Mouse (Mus musculus) macrophage (primary cell): Measurements from ENCODE around the gene Rasa4. TPM values are rescaled to one million over a fixed set of nuclear protein-coding genes. Genes with fewer than 3 reads are reported as not detected.
A peak's percentile ranks its signal among the peaks of the same experiment; 100 is the strongest.
"Not testable (repeated sequence)": the region's sequence is repeated elsewhere in the genome, so short reads cannot be mapped to it uniquely, and the experiment has no call there.

Experiments
- H3K27ac ChIP-seq: fragments of 350-480 bp; formaldehyde crosslinking; 2 replicates; pipeline ENCODE4 v1.9.0; 2021
- H3K36me3 ChIP-seq: fragments of 350-480 bp; formaldehyde crosslinking; 2 replicates; pipeline ENCODE4 v1.9.0; 2021; ENCODE audit errors: inconsistent target
- H3K4me3 ChIP-seq: fragments of 350-480 bp; formaldehyde crosslinking; 2 replicates; pipeline ENCODE4 v1.9.0; 2021; ENCODE audit errors: inconsistent target
- H3K79me2 ChIP-seq: fragments of 350-480 bp; formaldehyde crosslinking; 2 replicates; pipeline ENCODE4 v1.9.0; 2021; ENCODE audit errors: inconsistent target
- WGBS: methylation state at CpG from one replicate; pipeline ENCODE4 v1.1.7; 2026; ENCODE audit warnings: inconsistent platforms; ENCODE audit not compliant: missing documents; 5-methylcytosine and 5-hydroxymethylcytosine counted together
- polyA plus RNA-seq: library from polyadenylated mRNA; stranded (reverse); fragments of 250-400 nt; gene quantifications from 3 replicates; pipeline ENCODE4 v1.2.4, GENCODE M21; 2018; ENCODE audit warnings: inconsistent platforms

Rasa4 gene
- polyA plus RNA-seq, 1 experiment from 2014 or later: 61.5 TPM

DNA sequence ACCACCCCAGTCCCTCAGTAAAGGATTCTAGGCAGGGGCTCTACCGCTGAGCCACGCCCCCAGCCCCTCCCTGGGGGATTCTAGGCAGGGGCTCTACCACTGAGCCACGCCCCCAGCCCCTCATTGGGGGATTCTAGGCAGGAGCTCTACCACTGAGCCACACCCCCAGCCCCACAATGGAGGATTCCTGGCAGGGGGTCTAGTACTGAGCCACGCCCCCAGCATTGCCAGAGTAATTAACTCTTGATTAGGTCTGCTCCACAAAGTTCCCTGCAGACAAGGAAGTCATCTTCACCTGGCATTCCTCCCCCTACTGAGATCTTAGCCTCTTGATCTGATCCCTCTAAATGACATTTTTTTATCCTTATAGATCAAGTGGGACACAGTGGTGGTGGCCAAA lies 29.8 kb downstream of the Rasa4 start:
- not testable (repeated sequence) for H3K27ac ChIP-seq, H3K4me3 ChIP-seq
- 63% methylated on average over 2 of the region's 4 CpGs for WGBS
- Histone ChIP-seq H3K36me3 (peaks cover 29% of the 10 kb centered on the region), H3K79me2 (peaks cover 19% of the 10 kb centered on the region)

DNA sequence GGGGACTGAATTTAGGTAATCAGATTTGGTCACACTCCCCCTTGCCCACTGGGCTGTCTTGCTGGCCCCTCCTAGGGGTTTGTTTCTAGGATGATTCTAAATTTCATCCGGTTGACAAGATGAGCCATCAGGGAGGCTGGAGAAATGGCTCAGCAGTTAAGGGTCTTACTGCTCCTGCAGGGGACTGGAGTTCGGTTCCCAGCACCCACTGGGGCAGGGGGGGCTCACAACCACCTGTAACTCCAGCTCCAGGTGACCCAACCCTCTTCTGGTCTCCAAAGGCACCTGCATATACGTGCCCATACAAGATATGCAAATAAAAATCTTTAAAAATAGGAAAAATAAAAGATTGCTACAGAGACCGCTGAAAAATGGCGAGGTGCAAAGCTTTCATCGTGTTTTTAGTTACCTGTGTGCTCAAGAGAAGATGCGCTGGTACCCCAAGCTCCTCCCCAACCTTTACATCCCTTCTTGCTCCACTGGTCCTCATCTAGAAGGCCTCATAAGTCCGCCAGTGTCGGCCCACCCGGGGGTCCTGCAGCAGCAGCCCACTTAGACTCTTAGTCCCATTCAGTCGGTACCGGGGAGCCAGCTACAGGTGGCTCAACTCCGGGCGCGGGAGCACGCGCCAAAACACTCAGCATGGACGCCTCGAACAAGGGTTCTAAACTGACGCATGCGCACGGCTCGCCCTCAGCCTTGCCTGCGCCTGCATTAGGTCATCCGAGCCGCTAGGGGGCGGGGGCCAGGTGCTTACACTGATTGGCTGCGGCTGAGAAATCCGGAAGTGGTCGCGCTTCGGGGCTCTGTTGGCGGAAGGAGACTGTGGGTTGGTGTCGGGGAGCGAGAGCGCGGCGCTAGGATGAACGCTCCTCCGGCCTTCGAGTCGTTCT lies 32.4 kb downstream of the Rasa4 start, which contains the start of gene Polr2j:
Gene Polr2j, plus strand, starts transcription at position 741 of the 893 bp plus-strand sequence.
- Histone ChIP-seq H3K27ac (peak within 1 kb of the TSS; percentile 29; the same call in 1 of the 2 replicates), H3K4me3 (peak within 1 kb of the TSS; percentile 82), H3K79me2 (peaks cover 35% of the 10 kb centered on the region), H3K36me3 (peaks cover 22% of the 10 kb centered on the region)
- WGBS: 4% methylated on average over 40 of the region's 42 CpGs

DNA sequence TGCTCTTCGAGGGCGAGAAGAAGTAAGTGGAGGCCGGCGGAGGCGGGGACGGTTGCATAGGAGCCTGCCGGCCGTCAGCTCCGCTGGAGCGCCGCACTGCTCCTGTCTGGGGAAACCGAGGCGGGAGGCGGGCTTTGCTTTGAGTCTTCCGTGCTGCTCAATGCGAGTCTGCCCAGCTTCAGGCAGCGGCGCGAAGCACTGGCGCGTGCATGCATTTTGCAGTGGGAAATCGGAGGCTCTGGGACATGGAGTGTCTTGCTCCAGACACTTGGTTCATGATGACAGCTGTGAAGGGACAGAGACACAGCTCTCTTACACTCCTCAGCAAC lies 33.0 kb downstream of the Rasa4 start:
- WGBS: 0% methylated on average over 22 of the region's 22 CpGs
- Histone ChIP-seq H3K36me3 (peaks cover 22% of the 10 kb centered on the region; the same call in 1 of the 2 replicates), H3K79me2 (peaks cover 35% of the 10 kb centered on the region), H3K4me3 (peak overlapping the region; percentile 82), H3K27ac (peak overlapping the region; percentile 29; the same call in 1 of the 2 replicates)

DNA sequence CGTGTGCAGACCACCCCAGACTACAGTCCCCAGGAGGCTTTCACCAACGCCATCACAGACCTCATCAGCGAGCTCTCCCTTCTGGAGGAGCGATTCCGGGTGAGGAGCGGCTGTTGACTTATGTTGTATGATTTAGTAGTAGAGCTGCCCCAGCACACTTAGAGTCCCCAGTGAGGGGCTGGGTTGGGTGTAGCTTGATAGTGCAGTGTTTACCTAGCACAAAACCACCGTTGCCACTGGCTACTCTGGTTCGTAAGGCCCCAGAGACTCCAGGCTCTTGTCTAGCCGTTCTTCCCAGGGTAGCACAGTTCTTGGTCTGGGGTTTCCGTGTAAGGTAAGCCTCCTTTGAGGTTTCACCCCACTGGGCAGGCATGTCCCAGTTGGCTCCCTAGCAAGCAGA lies 38.4 kb downstream of the Rasa4 start:
- WGBS: 94% methylated on average over 10 of the region's 10 CpGs

DNA sequence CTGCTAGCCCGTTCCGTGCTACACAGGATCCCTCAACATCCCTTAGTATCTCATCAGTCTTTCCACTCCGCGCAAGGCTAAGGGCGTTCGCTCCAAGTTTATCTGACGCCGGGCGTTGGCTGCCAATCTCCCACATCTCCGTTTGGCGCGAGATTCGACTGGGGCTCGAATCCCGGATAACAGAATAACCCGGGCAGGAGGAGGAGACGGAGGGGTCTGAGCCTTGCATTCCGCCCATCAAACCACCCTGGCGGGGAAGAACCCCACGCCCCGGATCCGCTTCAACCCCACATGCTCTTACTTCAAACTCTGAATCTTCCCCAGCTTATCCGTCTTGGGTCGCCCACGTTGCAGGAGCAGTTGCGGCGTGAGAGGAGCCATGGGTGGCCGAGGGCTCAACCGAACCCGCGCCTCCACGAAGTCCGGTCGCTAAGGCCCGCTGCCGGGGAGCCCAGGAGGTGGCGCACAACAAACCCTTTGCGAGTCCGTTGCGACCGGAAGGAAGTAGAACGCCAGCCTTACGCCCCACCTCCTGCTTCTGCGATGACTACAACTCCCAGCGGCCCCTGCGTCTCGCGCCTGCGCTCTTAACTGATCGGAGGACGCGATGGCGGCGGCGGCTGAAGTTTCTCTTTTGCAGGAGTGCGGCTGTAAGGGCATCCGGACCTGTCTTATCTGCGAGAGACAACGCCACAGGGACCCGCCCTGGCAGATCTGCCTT lies 52.0 kb downstream of the Rasa4 start, which contains the start of the genes Lrwd1 and Alkbh4:
Gene Lrwd1, minus strand, starts transcription at position 504 of the 721 bp plus-strand sequence.
Gene Alkbh4, plus strand, starts transcription at position 576 of the 721 bp plus-strand sequence.
- Histone ChIP-seq H3K79me2 (peaks cover 40% of the 10 kb centered on the region), H3K27ac (peak within 1 kb of the TSS; percentile 54), H3K4me3 (peak within 1 kb of the TSS; percentile 93), H3K36me3 (peaks cover 9% of the 10 kb centered on the region; the same call in 1 of the 2 replicates)
- WGBS: under 1% methylated on average over 60 of the region's 60 CpGs

More for the DNA sequence above, 38.4 kb downstream of the Rasa4 start:
- H3K36me3 ChIP-seq: peaks cover 54% of the 10 kb centered on the region
- peaks cover 29% of the 10 kb centered on the region for H3K79me2 ChIP-seq
- H3K4me3 ChIP-seq: no peak overlapping the region
- H3K27ac ChIP-seq: no peak overlapping the region

DNA sequence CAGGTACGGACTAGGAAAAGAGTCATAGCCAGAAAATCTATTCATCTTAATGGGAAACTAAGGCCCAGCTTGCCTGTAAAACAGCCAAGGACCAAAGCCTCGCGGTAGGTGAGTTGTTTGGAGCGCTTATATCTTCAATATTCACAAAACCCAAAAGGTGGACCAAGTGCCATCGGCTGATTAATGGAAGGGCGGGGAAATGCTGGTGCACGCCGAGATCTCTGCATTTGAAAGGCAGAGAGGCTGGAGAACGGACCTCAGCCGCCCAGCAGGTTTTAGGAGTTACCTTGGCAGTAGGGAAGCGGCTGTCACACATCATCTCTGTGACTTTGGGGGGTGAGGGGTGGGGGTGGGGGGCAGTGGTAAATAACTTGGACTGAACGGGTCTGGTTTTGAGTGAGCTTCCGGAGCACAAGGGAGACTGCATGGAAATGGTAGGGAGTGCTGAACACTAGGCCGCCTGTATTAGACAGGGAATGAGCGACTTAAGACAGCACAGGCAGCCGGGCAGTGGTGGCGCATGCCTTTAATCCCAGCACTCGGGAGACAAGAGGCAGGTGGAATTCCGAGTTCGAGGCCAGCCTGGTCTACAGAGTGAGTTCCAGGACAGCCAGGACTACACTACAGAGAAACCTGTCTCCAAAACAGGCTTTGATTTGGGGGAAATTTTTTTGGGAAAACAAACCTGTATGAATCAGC lies 52.7 kb downstream of the Rasa4 start:
- peaks cover 15% of the 10 kb centered on the region; the same call in 1 of the 2 replicates for H3K36me3 ChIP-seq
- peak overlapping the region; percentile 40 for H3K27ac ChIP-seq
- H3K4me3 ChIP-seq: peak overlapping the region; percentile 93
- peaks cover 40% of the 10 kb centered on the region for H3K79me2 ChIP-seq
- WGBS: 8% methylated on average over 20 of the region's 20 CpGs

DNA sequence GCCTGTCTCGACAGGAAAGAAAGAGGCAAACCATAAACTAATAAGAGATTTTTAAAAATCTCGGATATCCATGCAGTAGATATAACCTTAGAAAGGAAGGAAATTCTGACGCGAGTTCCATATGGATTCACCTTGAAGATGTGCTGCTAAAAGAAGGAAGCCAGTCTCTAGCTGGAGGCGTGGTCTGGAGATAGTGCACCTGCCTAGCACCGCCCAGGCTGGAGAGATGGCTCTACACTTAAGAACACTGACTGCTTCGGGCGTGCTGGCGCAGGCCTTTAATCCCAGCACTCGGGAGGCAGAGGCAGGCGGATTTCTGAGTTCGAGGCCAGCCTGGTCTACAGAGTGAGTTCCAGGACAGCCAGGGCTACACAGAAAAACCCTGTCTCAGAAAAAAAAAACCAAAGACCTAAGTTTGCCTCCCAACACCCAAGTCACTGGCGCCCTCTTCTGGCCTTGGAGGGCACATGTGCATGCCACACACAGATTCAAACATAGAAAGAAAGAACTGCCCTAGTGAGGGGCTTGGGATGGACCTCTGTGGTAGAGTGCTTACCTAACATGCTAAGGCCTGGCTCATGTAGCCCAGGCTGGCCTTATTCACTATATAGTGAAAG lies 54.0 kb downstream of the Rasa4 start:
- peaks cover 40% of the 10 kb centered on the region for H3K79me2 ChIP-seq
- WGBS: 85% methylated on average over 13 of the region's 13 CpGs
- peaks cover 17% of the 10 kb centered on the region; the same call in 1 of the 2 replicates for H3K36me3 ChIP-seq
- no peak overlapping the region for H3K4me3 ChIP-seq
- H3K27ac ChIP-seq: no peak overlapping the region

DNA sequence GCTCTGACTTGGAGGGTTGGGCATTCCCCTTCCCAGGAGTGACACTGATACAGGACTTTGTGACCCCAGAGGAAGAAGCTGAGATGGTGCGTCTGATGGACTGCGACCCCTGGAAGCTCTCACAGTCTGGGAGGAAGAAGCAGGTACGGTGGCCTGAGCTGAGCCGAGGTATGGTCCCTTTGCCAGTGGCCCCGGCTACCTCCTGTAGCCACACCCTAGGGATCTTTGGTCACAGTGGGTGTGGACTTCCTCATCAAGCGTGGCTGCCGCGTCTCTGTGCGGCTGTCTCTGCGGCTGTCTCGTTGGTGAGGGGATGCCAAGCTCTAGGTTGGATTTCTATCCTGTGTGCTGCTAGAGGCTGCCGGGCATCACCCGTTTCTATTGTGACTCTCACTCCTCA lies 55.7 kb downstream of the Rasa4 start:
- Histone ChIP-seq H3K4me3 (no peak overlapping the region), H3K79me2 (peaks cover 39% of the 10 kb centered on the region), H3K36me3 (peaks cover 16% of the 10 kb centered on the region; the same call in 1 of the 2 replicates), H3K27ac (peak overlapping the region; percentile 24)
- 42% methylated on average over 13 of the region's 13 CpGs for WGBS

DNA sequence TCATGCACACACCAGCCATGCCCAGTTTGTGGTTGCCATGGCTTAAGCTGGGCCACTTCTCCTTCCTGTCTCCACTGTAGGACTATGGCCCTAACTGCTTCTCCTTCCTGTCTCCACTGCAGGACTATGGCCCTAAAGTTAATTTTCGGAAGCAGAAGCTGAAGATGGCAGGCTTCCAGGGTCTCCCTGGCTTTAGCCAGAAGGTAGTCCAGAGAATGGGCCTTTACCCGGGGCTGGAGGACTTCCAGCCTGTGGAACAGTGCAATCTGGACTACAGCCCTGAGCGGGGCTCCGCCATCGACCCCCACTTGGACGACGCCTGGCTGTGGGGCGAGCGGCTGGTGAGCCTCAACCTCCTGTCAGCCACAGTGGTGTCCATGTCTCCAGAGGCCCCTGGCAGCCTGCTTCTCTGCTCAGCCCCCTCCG lies 56.4 kb downstream of the Rasa4 start:
- Histone ChIP-seq H3K4me3 (no peak overlapping the region), H3K79me2 (peaks cover 32% of the 10 kb centered on the region), H3K36me3 (peaks cover 16% of the 10 kb centered on the region; the same call in 1 of the 2 replicates), H3K27ac (peak overlapping the region; percentile 24; the same call in 1 of the 2 replicates)
- WGBS: 44% methylated on average over 10 of the region's 10 CpGs

DNA sequence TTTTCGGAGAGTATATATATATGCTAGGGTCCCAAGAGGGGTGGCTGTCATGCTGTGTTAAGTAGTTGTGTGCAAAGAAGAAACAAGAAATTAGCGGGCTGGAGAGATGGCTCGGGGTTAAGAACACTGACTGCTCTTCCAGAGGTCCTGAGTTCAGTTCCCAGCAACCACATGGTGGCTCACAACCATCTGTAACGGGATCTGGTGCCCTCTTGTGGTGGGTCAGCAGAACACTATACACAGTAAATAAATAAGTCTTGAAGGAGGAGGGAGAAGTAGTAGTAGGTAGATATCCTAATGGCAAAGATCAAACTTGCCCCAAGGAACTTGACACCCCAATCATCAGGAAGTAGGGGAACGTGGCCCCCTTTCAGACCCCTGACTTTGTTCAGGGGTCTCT lies 59.0 kb downstream of the Rasa4 start:
- H3K36me3 ChIP-seq: peaks cover 16% of the 10 kb centered on the region; the same call in 1 of the 2 replicates
- peaks cover 14% of the 10 kb centered on the region for H3K79me2 ChIP-seq
- WGBS: 99% methylated on average over 5 of the region's 5 CpGs
- no peak overlapping the region for H3K27ac ChIP-seq
- H3K4me3 ChIP-seq: no peak overlapping the region

DNA sequence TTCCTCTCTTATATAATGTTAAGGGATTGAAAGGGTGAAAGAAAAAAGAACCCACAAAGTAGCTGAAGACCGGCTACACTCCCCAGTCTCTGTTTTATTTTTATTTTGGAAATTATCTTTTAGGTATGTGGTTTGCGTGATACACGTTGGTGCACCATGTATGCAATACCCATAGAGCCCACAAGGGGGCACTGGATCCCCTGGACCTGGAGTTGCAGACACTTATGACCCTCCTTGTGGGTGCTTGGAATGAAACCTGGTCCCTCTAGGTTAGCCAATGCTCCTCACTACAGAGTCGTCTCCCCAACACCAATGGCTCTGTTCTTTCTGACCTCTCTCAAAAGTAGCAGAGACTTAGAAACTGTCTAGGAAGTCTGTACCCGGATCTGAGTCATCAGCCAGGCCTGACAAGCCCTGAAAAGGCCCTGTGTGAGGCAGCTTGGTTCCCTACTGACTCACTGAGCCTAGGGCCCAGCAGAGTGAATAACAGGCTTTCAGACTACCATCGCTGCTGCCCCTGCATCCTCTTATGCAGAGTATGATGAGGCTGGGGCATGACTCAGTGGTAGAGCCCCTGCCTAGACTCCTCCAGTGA lies 59.5 kb downstream of the Rasa4 start:
- Histone ChIP-seq H3K27ac (no peak overlapping the region), H3K79me2 (peaks cover 9% of the 10 kb centered on the region), H3K4me3 (no peak overlapping the region), H3K36me3 (peaks cover 16% of the 10 kb centered on the region; the same call in 1 of the 2 replicates)
- 91% methylated on average over 6 of the region's 6 CpGs for WGBS

DNA sequence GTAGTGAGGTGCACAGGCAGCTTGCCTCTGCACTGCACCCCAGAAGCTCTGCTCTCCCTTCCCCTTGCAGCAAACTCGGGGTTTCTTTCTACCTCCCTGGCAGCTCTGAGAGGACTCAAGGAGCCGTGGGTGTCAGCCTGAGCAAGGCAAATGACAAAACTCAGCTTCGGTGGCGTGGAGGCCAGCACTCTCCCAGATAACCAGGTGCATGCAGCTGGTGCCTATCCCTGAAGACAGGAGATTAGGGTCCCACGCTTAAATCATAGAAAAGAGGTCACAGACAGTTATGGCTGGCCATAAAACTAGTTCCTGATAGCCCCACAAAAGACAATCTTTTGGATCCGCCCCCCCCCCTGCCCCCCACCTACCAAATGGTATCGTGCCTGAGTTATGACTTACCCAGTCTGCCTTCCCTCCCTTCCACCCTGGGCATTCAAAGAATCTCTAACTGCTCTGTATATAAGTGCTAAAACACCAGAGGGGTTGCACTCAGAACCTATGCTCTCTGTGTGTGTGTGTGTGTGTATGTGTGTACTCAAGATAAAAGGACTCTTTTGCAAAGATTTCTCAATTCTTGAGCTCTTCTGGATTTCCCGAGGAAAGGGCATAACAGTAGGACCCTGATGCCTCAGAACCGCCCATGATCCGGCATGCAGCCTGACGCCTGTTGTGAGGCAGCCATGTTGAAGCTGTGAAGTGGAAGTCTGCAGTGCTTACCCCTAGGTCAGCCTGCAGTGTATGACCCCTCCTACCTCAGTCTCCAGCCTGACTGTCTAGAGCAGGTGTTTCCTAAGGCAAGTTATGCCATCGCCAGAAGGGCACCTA lies 61.1 kb downstream of the Rasa4 start:
- H3K36me3 ChIP-seq: peaks cover 16% of the 10 kb centered on the region; the same call in 1 of the 2 replicates
- no peaks in the 10 kb centered on the region for H3K79me2 ChIP-seq
- H3K27ac ChIP-seq: no peak overlapping the region
- WGBS: 86% methylated on average over 12 of the region's 12 CpGs
- no peak overlapping the region for H3K4me3 ChIP-seq

DNA sequence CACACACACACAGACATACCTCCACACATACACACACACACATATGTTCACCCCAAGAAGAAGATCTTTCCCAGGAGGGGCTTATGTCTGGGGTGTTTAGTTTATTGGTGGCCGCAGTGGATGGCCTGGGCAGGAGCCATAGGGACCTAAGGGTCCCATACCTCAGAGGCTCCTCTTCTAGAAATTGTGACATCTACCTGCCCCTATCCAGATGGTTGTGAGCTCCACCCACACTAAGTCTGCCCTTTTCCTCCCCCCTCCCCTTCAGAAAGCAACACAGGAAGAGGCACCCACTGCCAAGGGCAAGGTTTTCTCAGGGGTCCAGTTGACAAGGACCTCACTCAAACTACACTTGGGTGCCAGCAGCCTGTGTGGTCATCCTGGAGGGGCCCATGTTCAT lies 63.2 kb downstream of the Rasa4 start:
- Histone ChIP-seq H3K36me3 (peaks cover 3% of the 10 kb centered on the region; the same call in 1 of the 2 replicates), H3K27ac (no peak overlapping the region), H3K4me3 (no peak overlapping the region), H3K79me2 (no peaks in the 10 kb centered on the region)
- 100% methylated on average over 1 of the region's 1 CpGs for WGBS
